Mouse (Mus musculus) midbrain, postnatal 0 days (tissue): Measurements from ENCODE around the gene Flywch1. TPM values are rescaled to one million over a fixed set of nuclear protein-coding genes. Genes with fewer than 3 reads are reported as not detected.

Experiments
- ATAC-seq: fragments of 200-750 bp; cut with Nextera tagmentation; 2 replicates; pipeline ENCODE4 v1.8.0; 2017; ENCODE audit warnings: moderate number of reproducible peaks, mild to moderate bottlenecking, moderate TSS enrichment, moderate library complexity; ENCODE audit not compliant: low FRiP score
- DNase-seq: peaks from one replicate; pipeline ENCODE4 v3.0.0-alpha.2; 2015; ENCODE audit warnings: low spot score
- H3K27ac ChIP-seq: fragments of 300-500 bp; sonication (generic); 2 replicates; pipeline ENCODE4 v1.5.1; 2014; ENCODE audit warnings: low read depth, mild to moderate bottlenecking, low read length, mixed read lengths
- H3K27me3 ChIP-seq: fragments of 300-500 bp; sonication (generic); 2 replicates; pipeline ENCODE4 v1.6.1; 2014; ENCODE audit warnings: low read length, control low read depth, mixed read lengths; ENCODE audit not compliant: insufficient read depth
- H3K36me3 ChIP-seq: fragments of 300-500 bp; sonication (generic); 2 replicates; pipeline ENCODE4 v1.6.1; 2014; ENCODE audit warnings: low read length, control low read depth, mixed read lengths; ENCODE audit not compliant: insufficient read depth
- H3K4me1 ChIP-seq: fragments of 300-500 bp; sonication (generic); 2 replicates; pipeline ENCODE4 v1.6.1; 2014; ENCODE audit warnings: mild to moderate bottlenecking, control low read depth, antibody characterized with exemption, low read length, mixed read lengths; ENCODE audit not compliant: insufficient read depth
- H3K4me2 ChIP-seq: fragments of 300-500 bp; sonication (generic); 2 replicates; pipeline ENCODE4 v1.6.1; 2014; ENCODE audit warnings: low read depth, mild to moderate bottlenecking, low read length, mixed read lengths; ENCODE audit not compliant: poor library complexity, severe bottlenecking
- H3K4me3 ChIP-seq: fragments of 300-500 bp; sonication (generic); 2 replicates; pipeline ENCODE4 v1.5.1; 2014; ENCODE audit warnings: low read depth, mild to moderate bottlenecking, low read length, moderate library complexity
- H3K9ac ChIP-seq: fragments of 300-500 bp; sonication (generic); replicated peaks from 2 replicates; pipeline ENCODE4 v1.6.1; 2014; ENCODE audit warnings: mild to moderate bottlenecking, low read length, moderate library complexity, mixed read lengths; ENCODE audit not compliant: poor library complexity, severe bottlenecking
- H3K9me3 ChIP-seq: fragments of 300-500 bp; sonication (generic); 2 replicates; pipeline ENCODE4 v1.6.1; 2016; ENCODE audit warnings: low read length, control low read depth
- CTCF ChIP-seq: IDR thresholded peaks from 2 replicates; pipeline ENCODE4 v1.5.1; 2016; ENCODE audit warnings: antibody characterized with exemption, mild to moderate bottlenecking
- WGBS: fragments of 180-500 bp; shearing (Covaris S2); extraction: QIAGEN DNeasy Blood & Tissue Kit; methylation state at CpG from one replicate; pipeline ENCODE4 v1.1.7; 2014; 5-methylcytosine and 5-hydroxymethylcytosine counted together
- polyA plus RNA-seq: library from polyadenylated mRNA; unstranded; fragments of >200 nt; fragmentation: Nextera tagmentation; extraction: Ambion mirVana; gene quantifications from 2 replicates; pipeline ENCODE4 v1.2.1, GENCODE M21; 2015
- total RNA-seq: library from RNA; depleted of rRNA; stranded (reverse); fragments of >200 nt; gene quantifications from 2 replicates; pipeline ENCODE4 v1.2.3, GENCODE M21; 2014

Gene Flywch1
- total and polyA plus RNA-seq, 2 experiments from 2014 or later, result 188 to 248 TPM

GRCm38 (mm10) chr17:23760231-23760630, 11.2 kb downstream of the Flywch1 start:
- ATAC-seq, result no peak
- Histone ChIP-seq H3K27me3 (no peaks in the 10 kb centered on the region), H3K4me1 (no peaks in the 10 kb centered on the region), H3K4me3 (no peak overlapping the region), H3K27ac (no peak overlapping the region), H3K9ac (no peak overlapping the region), H3K36me3 (peaks cover 68% of the 10 kb centered on the region), H3K9me3 (no peaks in the 10 kb centered on the region), H3K4me2 (no peak overlapping the region)
- WGBS, result 96% methylated on average over 9 of the region's 9 CpGs
- no peak for TF ChIP-seq CTCF
- no peak for DNase-seq

- Histone ChIP-seq H3K27me3 (no peaks in the 10 kb centered on the region), H3K27ac (no peak overlapping the region), H3K4me2 (no peak overlapping the region), H3K4me3 (no peak overlapping the region), H3K36me3 (peaks cover 77% of the 10 kb centered on the region), H3K4me1 (no peaks in the 10 kb centered on the region), H3K9me3 (no peaks in the 10 kb centered on the region), H3K9ac (no peak overlapping the region)
- ATAC-seq, result no peak
- DNase-seq, result no peak
- 54% methylated on average over 8 of the region's 8 CpGs for WGBS
- no peak for TF ChIP-seq CTCF
Observed at GRCm38 (mm10) chr17:23758801-23759200, 12.6 kb downstream of the Flywch1 start.

- peaks cover 82% of the 10 kb centered on the region for H3K36me3 ChIP-seq
- H3K4me1 ChIP-seq, result no peaks in the 10 kb centered on the region
- H3K27ac ChIP-seq, result no peak overlapping the region
- no peak overlapping the region for H3K4me2 ChIP-seq
- H3K9me3 ChIP-seq, result no peaks in the 10 kb centered on the region
- DNase-seq (no peak), ATAC-seq (no peak)
- WGBS, result 98% methylated on average over 9 of the region's 9 CpGs
- no peak overlapping the region for H3K4me3 ChIP-seq
- no peak for TF ChIP-seq CTCF
- H3K9ac ChIP-seq, result no peak overlapping the region
- no peaks in the 10 kb centered on the region for H3K27me3 ChIP-seq
Observed at GRCm38 (mm10) chr17:23757581-23757980, 13.8 kb downstream of the Flywch1 start.

- no peak overlapping the region for H3K4me2 ChIP-seq
- H3K36me3 ChIP-seq, result peaks cover 79% of the 10 kb centered on the region
- 90% methylated on average over 13 of the region's 13 CpGs for WGBS
- DNase-seq (no peak), ATAC-seq (no peak)
- no peaks in the 10 kb centered on the region for H3K9me3 ChIP-seq
- H3K4me3 ChIP-seq, result no peak overlapping the region
- no peaks in the 10 kb centered on the region for H3K4me1 ChIP-seq
- H3K27ac ChIP-seq, result no peak overlapping the region
- no peak overlapping the region for H3K9ac ChIP-seq
- H3K27me3 ChIP-seq, result no peaks in the 10 kb centered on the region
- TF ChIP-seq CTCF, result no peak
Observed at GRCm38 (mm10) chr17:23755689-23756088, 15.7 kb downstream of the Flywch1 start.

- Histone ChIP-seq H3K4me1 (peaks cover 5% of the 10 kb centered on the region), H3K27ac (no peak overlapping the region), H3K4me2 (no peak overlapping the region), H3K9ac (no peak overlapping the region), H3K9me3 (no peaks in the 10 kb centered on the region), H3K4me3 (no peak overlapping the region), H3K36me3 (peaks cover 39% of the 10 kb centered on the region), H3K27me3 (peaks cover 10% of the 10 kb centered on the region; the same call in 1 of the 2 replicates)
- 86% methylated on average over 11 of the region's 11 CpGs for WGBS
- DNase-seq (no peak), ATAC-seq (no peak)
- no peak for TF ChIP-seq CTCF
Observed at GRCm38 (mm10) chr17:23749400-23750191, 21.8 kb downstream of the Flywch1 start.

GRCm38 (mm10) chr17:23748631-23749391, 22.6 kb downstream of the Flywch1 start:
- Histone ChIP-seq H3K27ac (no peak overlapping the region), H3K9ac (no peak overlapping the region), H3K4me1 (peaks cover 5% of the 10 kb centered on the region), H3K4me3 (no peak overlapping the region), H3K4me2 (0 out of 2 replicates have a peak overlapping the region, but pooled peaks have one; percentile 12), H3K27me3 (peaks cover 17% of the 10 kb centered on the region; the same call in 1 of the 2 replicates), H3K36me3 (peaks cover 31% of the 10 kb centered on the region), H3K9me3 (no peaks in the 10 kb centered on the region)
- 37% methylated on average over 10 of the region's 10 CpGs for WGBS
- TF ChIP-seq CTCF, result peak; percentile 75
- peak; percentile 71 for DNase-seq
- no peak for ATAC-seq
